Mouse (Mus musculus) heart, adult 11 months (tissue): ENCODE measurements around the gene Gm11020.
"Not testable (repeated sequence)": the region's sequence is repeated elsewhere in the genome, so short reads cannot be mapped to it uniquely, and the experiment has no call there.

Experiments used
- DNase-seq: peaks from one replicate; pipeline ENCODE4 v3.0.0; 2022

Gene Gm11020

DNA sequence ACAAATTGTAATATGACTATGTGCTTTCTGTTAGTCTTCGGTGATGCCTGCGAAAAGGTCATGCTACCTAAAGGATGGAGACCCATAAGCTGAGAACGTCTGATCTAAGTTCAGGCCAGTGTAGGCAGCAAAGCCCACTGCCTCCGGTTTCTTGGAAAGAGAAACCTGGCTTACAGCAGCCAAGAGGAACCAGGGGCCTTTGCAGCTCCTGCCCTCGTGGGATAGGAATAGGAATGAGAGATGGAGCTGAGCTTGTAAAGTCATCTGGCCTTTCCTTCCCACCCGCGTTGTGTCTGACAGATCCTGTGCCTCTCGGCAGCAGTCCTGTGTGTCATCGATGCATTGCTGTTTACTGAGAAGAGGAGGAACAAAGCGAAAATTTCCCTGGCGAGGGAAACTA, at the start of gene Gm11020:
Gene Gm11020 (plus strand): TSS at position 301 of the 400 bp plus-strand sequence.
- not testable (repeated sequence) for DNase-seq

DNA sequence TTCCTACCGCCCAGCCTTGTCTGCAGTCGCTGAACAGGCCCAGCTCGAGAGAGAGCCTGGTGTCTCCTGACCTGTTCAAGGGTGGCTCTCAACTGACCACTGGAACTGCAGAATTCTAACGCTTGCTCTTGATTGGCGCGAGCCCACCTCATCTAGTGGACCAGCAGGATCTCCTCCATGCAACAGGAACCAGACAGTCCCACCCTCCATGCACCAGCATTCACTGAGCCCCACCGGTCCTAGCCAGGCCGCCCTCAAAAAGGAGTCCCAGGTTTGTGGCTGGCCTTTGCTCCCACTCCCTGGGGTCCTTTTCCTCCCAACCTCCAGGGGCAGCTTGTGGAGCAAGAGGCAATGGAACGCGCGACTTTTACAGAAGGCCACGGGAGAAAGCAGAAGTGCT, 28.3 kb upstream of the Gm11020 start, which contains the start of gene Cmtm2a:
Gene Cmtm2a (minus strand): TSS at position 101 of the 400 bp plus-strand sequence.
- DNase-seq, result not testable (repeated sequence)

DNA sequence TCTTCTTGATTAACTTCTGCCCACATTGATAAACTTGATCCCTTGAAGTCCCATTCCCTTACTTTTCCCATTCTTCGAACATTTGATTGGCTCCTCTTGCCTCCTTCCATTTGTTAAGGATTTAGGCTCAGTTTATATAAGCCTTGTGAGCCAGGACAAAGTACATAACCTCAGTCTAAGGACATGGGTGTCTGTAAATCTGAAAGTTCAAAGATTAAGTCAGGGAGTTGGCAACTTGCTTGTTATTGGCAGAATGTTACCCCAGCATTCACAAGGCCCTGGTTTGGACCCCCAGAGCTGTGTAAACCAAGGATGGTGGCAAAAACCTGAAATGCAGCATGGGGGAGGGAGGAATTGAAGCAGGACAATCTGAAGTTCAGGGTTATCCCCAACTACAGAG, 27.0 kb upstream of the Gm11020 start:
- DNase-seq, result no peak

DNA sequence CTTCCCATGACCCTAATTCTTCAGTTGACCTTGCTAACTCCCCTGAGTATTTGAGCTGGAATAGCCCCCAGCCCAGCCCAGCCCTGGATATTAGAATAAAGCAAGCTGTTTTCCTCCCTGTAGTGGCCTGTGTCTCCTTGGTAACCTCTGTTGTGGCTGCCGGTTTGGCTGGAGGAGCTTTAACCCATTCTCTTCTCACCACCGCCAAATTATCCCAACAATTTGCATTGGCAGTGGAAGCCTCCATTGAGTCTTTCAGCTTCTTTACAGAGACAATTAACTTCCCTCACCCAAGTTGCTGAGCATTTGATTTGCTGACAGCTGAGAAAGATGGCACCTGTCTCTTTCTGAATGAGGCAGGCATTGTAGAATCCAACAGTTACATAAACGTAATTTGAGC, 19.8 kb upstream of the Gm11020 start:
- not testable (repeated sequence) for DNase-seq

DNA sequence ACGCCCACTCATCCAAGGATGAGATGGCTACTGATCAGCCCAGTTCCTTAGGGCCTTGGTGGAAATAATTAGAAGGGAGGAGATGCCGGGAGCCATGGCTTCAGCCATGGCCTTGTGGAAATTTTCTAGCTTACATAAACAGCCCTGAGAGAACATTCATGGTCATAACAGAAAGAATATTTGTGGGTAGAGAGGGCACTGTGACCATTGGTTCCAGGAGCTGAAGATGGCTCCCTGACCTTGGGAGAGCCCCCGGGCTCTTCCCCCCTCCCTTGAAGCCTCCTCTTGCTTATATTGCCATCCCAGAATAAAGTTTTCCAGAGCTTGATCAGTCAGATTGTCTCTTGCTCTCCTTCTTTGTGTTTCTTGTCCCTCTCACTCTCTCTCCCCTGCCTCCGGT, 18.8 kb upstream of the Gm11020 start:
- DNase-seq, result not testable (repeated sequence)

DNA sequence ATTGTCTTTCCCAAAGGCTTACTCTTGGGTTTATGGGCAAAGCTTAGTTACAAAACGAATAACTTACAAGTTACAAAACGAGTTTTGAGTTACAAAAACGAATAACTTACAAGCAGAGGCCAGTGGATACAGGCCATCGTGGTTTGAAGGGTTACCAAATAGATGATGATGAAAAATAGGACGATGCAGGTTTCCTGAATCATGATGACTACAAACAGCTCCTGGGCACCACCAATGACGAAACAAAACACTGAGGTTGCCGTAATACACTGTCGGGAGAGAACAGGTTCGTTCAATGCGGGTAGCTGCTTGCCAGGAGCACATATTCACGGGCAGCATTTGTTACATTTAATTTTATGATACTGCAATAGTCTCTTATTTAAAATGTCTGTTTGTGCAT, 16.4 kb upstream of the Gm11020 start:
- DNase-seq, result no peak

DNA sequence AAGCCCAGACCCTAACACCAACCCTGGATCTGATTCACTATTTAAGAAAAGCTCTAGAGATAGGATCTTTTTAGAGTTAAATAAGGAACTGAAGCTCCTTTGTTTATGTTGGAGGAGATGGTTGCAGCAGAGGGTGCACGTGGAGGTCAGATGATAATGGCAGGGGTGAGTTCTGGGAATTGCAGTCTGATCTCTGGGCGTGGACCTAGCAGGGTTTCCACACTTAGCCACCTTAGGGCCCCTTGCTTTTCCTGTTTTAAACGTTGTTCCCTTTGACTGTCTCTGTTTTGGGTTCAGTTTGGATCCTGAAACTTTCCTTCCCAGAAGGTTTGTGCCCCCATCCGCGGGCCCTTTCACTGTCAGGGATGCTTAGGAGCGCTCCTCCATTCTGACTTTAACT, 13.0 kb upstream of the Gm11020 start:
- DNase-seq, result peak; percentile 76

DNA sequence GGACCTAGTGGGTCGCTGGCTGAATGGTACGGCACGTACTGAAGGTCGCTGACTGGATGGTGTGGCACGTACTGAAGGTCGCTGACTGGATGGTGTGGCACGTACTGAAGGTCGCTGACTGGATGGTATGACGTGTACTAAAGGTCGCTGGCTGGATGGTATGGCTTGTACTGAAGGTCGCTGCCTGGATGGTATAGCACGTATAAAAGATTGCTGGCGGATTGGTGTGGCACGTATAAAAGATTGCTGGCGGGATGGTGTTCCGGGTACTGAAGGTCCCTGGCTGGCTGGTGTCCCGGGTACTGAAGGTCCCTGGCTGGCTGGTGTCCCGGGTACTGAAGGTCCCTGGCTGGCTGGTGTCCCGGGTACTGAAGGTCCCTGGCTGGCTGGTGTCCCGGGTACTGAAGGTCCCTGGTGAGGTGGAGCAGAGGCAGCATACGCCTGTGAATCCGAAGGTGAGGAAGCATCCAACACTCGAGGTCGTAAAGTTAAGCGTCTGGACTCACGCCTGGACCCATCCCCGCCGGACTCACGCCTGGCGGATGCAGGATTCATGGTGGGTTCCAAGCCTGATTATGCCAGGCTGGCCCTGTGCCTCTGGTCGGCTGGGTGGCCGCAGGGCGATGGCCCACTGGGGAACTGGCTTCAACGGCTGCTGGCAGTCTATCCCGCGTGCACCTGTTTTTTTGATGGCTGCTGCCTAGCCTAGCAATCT, 11.8 kb upstream of the Gm11020 start, which contains the start of the genes Gm45711 and Cmtm1:
Gene Gm45711 (minus strand): TSS at position 641 of the 715 bp plus-strand sequence.
Gene Cmtm1 (minus strand): TSS at position 705 of the 715 bp plus-strand sequence.
- DNase-seq, result peak; percentile 97

DNA sequence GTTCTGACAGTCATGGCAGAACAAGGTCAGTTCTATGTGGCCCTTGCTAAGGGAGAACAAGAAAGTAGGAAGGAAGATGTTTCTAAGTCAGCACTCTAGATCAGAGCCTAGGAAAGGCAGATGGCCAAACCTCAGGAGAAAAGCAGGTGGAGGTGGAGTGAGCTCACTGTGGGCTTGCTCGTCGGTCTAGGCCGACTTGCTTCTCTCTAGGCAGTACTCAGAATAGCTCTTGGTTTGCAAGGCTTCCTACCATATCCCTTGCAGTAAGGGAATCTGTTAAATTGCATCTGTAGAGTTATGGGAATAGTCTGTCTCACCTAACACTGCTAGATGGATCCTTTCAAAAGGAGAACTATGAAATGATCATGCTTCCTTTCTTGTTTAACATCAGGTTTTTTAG, 9.3 kb upstream of the Gm11020 start:
- DNase-seq, result peak; percentile 63

DNA sequence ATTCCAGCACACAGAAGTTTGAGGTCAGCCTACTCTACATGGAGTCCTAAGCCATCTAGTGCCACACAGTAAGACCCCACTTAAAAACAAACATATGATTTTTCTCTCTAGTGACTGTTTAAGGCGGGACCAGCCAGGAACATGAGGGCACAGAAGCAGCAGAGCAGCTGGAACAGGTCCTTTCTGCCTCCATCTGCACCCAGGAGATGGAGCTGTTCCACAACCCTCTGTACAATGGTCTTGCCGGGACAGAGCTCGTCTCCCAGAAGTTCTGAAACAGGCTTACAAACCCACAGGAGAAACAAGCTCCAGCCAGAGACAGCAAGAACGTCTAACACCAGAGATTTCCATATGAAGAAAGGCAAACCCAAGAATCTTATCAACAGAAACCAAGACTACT, 8.1 kb upstream of the Gm11020 start:
- DNase-seq, result peak; percentile 85

DNA sequence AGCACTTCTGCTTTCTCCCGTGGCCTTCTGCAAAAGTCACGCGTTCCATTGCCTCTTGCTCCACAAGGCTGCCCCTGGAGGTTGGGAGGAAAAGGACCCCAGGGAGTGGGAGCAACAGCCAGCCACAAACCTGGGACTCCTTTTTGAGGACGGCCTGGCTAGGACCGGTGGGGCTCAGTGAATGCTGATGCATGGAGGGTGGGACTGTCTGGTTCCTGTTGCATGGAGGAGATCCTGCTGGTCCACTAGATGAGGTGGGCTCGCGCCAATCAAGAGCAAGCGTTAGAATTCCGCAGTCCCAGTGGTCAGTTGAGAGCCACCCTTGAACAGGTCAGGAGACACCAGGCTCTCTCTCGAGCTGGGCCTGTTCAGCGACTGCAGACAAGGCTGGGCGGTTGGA, 563 bp downstream of the Gm11020 start, which contains the start of gene Cmtm2b:
Gene Cmtm2b (plus strand): TSS at position 301 of the 400 bp plus-strand sequence.
- not testable (repeated sequence) for DNase-seq

DNA sequence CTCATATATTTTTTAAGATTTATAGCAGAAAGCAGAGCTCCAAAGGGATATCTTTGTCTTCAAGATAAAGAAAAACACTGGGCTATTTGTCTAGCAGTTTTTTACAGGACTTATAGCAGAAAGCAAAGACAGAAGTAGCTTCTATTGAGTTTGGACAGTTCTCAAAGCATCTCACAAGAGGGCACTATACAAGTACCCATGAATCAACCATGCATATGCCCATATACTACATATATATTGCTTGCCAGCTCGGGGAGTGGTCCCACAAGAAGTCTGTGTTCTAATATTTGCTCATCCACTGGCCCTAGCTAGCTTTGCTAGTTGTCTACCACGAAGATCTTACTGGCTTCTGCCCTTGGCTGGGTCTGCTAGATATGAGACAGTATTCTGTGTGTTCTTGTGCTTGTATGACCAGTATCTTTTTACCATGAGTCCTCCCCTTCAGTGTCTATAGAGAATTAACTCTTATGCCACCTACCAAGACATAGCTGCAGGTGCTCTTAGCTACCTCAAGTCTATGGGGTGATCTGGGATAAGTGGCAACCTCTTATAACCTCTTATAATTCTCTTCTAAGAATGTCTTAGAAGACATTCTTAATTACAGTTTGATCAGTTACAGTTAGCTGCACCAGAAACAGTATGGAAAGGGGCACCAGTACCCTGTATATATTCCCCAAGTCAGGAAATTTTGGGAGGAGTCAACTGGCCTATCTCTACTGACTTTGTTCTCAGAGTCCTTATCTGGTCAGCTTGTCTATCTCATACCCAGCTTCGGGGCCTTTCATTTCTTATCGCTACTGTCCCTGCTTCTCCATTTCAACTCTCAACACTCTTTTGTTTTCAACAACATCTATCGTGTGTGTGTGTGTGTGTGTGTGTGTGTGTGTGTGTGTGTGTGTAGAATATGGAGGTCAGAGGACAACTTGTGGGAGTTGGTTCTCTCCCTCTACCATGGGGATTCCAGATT, 11.6 kb downstream of the Gm11020 start:
- DNase-seq, result peak; percentile 42

DNA sequence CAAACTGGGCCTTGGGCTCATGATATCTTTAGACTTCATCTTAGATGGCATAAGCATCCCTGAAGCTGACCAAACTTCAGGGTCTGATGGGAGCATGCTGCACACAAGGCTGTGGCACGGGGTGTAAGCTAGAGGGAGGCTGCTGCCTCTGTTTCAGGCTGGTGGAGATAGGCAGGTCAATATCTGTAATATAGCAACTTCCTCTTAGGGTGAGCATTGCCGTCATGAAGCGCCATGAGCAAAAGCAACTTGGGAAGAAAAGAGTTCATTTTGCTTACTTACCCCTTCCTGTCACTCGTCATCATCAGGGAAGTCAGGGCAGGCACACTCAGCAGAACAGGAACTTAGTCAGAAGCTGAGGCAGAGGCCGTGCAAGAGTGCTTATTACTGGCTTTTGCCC, 12.4 kb downstream of the Gm11020 start:
- peak; percentile 90 for DNase-seq

DNA sequence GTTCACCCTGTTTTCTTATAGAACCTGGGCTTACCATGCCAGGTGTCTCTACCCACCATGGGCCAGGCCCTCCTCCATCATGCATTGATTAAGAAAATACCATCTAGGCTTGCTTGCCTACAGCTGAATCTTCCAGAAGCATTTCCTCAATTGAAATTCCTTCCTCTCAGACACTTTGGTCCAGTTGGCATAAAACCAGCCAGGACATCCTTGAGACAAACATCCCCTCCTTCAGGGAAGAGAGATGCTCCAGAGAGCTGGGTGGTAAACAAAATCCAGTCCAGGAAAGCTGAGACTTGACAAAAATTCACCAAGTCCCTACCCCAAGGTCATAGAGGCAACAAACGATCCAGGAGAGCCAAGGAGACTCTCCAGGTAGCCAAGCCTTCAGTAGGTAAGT, 12.8 kb downstream of the Gm11020 start:
- DNase-seq, result no peak

DNA sequence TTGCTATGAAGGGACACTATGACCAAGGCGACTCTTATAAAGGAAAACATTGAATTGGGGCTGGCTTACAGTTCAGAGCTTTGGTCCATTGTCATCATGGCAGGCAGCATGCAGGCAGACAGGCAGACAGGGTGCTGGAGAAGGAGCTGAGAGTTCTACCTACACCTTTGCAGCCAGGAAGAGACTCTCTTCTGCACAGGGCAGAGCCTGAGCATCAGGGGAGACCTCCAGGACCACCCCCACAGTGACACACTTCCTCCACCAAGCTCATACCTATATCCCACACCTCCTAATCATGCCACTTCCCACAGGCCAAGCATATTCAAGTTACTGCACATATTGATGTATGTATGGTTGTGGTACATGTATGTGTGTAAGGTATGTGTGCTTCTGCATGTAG, 15.4 kb downstream of the Gm11020 start:
- peak; percentile 68 for DNase-seq

DNA sequence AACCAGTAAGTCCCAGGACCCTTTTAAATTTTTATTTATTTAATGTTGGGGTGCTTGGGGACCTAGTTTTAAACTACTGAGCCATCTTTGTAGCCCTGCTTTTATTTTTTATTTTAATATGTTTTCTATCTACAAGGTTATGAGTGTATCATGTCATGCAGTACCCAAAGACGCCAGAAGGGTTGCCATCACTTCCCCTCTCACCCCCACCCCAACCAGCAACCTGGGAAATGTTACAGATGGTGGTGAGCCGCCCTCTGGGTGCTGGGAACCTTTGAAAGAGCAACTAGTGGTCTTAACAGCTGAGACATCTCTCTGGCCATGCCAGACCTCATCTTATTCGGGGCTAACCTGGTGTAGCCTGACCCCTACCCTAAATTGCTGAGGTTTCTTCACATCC, 16.5 kb downstream of the Gm11020 start:
- DNase-seq, result peak; percentile 86

DNA sequence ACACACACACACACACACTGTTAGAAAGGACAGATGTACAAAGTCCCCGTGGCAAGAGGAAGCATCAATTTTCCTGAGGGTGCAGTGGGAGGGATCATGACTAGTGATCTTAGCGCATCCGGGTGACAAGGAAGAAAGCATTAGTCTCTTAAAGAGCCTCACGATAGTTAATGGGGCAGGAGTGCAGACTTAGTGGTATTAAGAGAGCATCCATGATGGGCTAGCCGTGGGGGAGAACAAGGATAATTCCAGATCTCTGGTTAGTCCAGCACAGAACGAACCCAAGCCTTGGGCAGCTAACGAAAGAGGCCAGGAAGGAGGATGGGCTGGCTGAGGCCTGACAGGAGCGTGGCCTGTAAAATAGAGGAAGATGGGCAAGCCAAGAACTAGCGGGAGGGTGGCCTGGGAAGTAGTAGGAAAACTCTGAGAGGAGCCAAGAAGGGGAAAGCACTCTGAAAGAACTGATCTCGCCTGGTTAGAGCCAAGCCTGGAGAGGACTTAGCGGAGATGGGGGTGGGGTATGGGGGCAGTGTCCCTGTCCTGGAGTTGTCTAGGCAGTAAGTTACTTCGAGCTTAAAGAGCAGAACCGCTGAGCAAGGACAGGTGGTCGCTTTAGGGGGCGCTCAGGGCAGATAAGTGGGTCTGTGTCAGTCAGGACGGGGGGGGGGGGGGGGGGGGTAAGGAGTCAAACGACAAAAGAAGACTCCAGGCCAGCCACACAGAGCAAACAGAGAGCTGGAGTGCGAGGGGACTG, 18.0 kb downstream of the Gm11020 start, which contains the start of gene Cmtm3:
Gene Cmtm3 (plus strand): TSS at position 182 of the 754 bp plus-strand sequence.
- peak; percentile 97 for DNase-seq

DNA sequence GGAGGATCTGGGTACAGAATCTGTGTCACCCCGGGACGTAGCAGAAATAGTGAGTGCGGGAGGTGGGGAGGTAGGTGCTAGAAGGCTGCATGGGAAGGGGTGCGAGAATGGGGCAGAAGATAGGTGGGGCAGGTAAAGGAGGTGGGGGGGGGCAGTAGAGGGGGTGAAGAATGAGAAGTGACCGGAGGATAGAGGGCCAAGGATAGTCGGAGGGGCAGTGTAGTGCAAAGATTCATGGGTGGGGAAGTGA, 18.5 kb downstream of the Gm11020 start:
- no peak for DNase-seq

DNA sequence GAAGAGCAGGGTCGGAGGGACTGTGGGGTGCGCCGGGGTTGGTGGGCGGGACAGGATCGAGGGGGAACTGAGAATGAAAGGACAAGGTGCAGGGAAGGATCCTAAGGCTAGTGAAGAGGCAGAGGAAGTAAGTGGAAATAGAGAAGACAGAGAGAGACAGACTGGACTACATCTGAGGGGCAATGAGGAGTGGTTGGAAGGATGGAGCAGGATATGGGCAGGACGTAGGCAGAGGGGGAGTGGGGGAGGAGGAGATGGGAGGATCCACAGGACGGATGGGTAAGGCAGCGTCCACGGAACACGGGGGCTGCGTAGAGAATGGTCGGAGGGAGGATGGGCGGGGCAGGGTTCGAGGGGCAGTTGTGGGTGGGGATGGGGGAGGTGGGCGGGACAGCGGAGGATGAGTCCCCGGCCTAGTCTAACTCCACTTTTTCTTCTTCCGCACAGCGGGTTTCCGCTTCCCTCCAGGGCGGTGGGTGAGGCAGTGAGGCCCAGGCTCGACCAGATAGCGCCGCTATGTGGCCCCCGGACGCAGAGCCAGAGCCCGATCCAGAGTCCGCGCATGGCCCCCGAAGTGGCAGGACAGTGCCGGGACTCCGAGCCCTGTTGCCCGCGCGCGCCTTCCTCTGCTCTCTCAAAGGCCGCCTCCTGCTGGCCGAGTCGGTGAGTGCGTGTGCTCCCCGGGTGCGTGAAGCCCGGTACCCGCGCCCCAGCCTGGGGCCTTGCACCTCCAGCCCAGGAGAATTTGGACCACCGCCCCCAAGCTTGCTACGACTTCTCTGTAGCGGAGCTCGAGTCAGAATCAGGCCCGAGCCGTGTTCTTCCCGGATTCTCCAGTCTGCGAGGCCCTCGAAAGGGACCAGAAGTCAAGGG, 19.1 kb downstream of the Gm11020 start:
- DNase-seq, result peak; percentile 99

DNA sequence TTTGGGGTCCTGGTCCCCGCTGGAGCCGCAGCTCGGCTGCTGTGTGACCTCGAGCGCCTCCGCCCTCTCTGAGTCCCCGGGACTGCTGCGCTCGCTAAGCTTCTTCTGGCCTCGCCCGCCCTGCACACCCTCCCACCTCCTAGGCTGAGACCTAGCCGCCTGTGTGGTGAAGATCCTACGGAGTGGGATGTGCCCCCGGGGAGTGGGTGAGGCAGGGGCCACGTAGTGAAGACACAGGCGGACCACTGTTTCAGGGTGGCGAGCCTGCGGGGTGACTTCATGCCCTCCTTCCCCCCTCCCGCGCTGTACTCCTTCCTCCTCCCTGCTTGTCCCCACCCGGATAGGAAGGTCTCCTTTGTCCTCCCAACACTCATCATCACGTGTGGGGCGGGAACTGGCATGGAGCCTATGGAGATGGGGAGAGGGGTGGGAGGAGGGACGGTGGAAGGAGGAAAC, 19.8 kb downstream of the Gm11020 start:
- DNase-seq, result peak; percentile 99

DNA sequence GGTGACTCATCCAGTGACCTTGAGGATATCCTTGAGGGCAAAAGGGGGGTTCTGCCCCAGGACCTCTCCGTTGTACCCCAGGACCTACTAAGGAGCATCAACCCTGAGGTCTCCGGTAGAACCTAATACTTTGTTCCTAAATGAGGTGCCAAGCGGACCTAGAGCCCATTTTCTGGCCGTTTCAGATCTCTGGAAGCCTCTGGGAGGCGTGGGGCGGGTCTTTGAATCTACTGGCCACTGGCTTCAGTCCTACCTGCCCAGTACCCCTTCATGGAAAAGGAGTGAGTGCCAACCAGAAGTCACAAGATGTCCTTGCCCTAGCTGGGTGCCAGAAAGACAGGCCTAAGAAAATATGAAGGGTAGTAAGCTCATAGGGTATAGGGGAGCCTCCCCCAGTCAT, 20.3 kb downstream of the Gm11020 start:
- no peak for DNase-seq

DNA sequence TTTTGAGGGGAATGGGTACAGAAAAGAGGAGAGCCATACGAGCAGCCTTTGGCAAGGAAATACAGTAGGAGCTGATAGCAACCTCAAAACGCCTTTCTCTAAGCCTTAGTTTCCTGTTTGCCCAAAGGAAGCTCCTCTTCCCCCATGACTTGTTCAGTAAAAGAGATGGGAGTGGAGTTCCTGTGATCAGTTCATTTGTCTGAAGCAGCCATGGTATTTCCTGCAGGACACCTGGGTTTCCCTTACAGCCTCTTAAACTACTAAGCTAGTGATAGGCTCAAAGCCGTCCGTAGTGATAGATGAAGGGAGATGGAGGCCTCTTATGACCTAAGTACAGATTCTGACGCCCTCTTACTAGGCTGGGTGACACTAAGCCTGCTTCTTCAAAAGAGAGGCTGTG, 21.1 kb downstream of the Gm11020 start:
- DNase-seq, result peak; percentile 86
